Mouse (Mus musculus) kidney, postnatal 0 days (tissue): ENCODE measurements around the gene Glis2. TPM values are rescaled to one million over a fixed set of nuclear protein-coding genes. Genes with fewer than 3 reads are reported as not detected.

Experiments used
- ATAC-seq: fragments of 200-750 bp; cut with Nextera tagmentation; replicated peaks from 2 replicates; pipeline ENCODE4 v1.8.0; 2017; ENCODE audit warnings: low read depth, moderate number of reproducible peaks, moderate TSS enrichment, moderate library complexity; ENCODE audit not compliant: low FRiP score
- DNase-seq: peaks from one replicate; pipeline ENCODE4 v3.0.0-alpha.2; 2016; ENCODE audit warnings: low spot score
- H3K27ac ChIP-seq: fragments of 300-500 bp; sonication (generic); 2 replicates; pipeline ENCODE4 v1.5.1; 2014; ENCODE audit warnings: mild to moderate bottlenecking
- H3K27me3 ChIP-seq: fragments of 300-500 bp; sonication (generic); 2 replicates; pipeline ENCODE4 v1.6.1; 2014; ENCODE audit warnings: low read length, mixed read lengths; ENCODE audit not compliant: insufficient read depth
- H3K36me3 ChIP-seq: fragments of 300-500 bp; sonication (generic); 2 replicates; pipeline ENCODE4 v1.6.1; 2014; ENCODE audit warnings: low read length, mixed read lengths; ENCODE audit not compliant: insufficient read depth
- H3K4me1 ChIP-seq: fragments of 300-500 bp; sonication (generic); replicated peaks from 2 replicates; pipeline ENCODE4 v1.6.1; 2014; ENCODE audit warnings: antibody characterized with exemption, low read length, mixed read lengths; ENCODE audit not compliant: insufficient read depth
- H3K4me2 ChIP-seq: fragments of 300-500 bp; sonication (generic); 2 replicates; pipeline ENCODE4 v1.6.1; 2014; ENCODE audit warnings: mild to moderate bottlenecking, low read length, moderate library complexity, mixed read lengths
- H3K4me3 ChIP-seq: fragments of 300-500 bp; sonication (generic); replicated peaks from 2 replicates; pipeline ENCODE4 v1.5.1; 2014; ENCODE audit warnings: low read depth, low read length
- H3K9ac ChIP-seq: fragments of 300-500 bp; sonication (generic); 2 replicates; pipeline ENCODE4 v1.6.1; 2014; ENCODE audit warnings: low read depth, low read length
- H3K9me3 ChIP-seq: fragments of 300-500 bp; sonication (generic); replicated peaks from 2 replicates; pipeline ENCODE4 v1.6.1; 2016; ENCODE audit warnings: low read length, inconsistent platforms, mixed read lengths
- CTCF ChIP-seq: IDR thresholded peaks from 2 replicates; pipeline ENCODE4 v1.5.1; 2016; ENCODE audit warnings: antibody characterized with exemption, low read depth, mild to moderate bottlenecking, moderate library complexity
- WGBS: fragments of 180-500 bp; shearing (Covaris S2); extraction: QIAGEN DNeasy Blood & Tissue Kit; methylation state at CpG from one replicate; pipeline ENCODE4 v1.1.7; 2014; 5-methylcytosine and 5-hydroxymethylcytosine counted together
- polyA plus RNA-seq: library from polyadenylated mRNA; unstranded; fragments of >200 nt; fragmentation: Nextera tagmentation; extraction: Ambion mirVana; gene quantifications from 2 replicates; pipeline ENCODE4 v1.2.1, GENCODE M21; 2015

Gene Glis2
- polyA plus RNA-seq, 1 experiment from 2014 or later: 74.6 TPM

- ATAC-seq (no peak), DNase-seq (no peak)
- Histone ChIP-seq H3K9me3 (no peaks in the 10 kb centered on the region), H3K27me3 (no peaks in the 10 kb centered on the region), H3K4me1 (peaks cover 25% of the 10 kb centered on the region), H3K36me3 (no peaks in the 10 kb centered on the region), H3K4me3 (no peak overlapping the region), H3K9ac (no peak overlapping the region), H3K27ac (no peak overlapping the region), H3K4me2 (no peak overlapping the region)
- no peak for TF ChIP-seq CTCF
- 82% methylated on average over 3 of the region's 3 CpGs for WGBS
These were observed 44.4 kb downstream of the Glis2 start for GRCm38 (mm10) chr16:4638891-4639390.

- DNase-seq: peak; percentile 98
- peak within 1 kb of the TSS; percentile 88 for H3K27ac ChIP-seq
- H3K9ac ChIP-seq: peak within 1 kb of the TSS; percentile 75
- no peak for TF ChIP-seq CTCF
- no peaks in the 10 kb centered on the region for H3K27me3 ChIP-seq
- H3K36me3 ChIP-seq: no peaks in the 10 kb centered on the region
- ATAC-seq: peak; percentile 91
- under 1% methylated on average over 22 of the region's 22 CpGs for WGBS
- H3K4me2 ChIP-seq: peak within 1 kb of the TSS; percentile 72
- H3K4me3 ChIP-seq: peak within 1 kb of the TSS; percentile 68
- H3K9me3 ChIP-seq: no peaks in the 10 kb centered on the region
- peaks cover 34% of the 10 kb centered on the region for H3K4me1 ChIP-seq
These were observed 45.3 kb downstream of the Glis2 start, which contains the start of the genes Vasn and Dnaja3 for GRCm38 (mm10) chr16:4639831-4640237. TSS of gene Vasn (plus strand) at chr16:4639941. TSS of gene Dnaja3 (plus strand) at chr16:4639989.

GRCm38 (mm10) chr16:4640267-4641005 lies 45.9 kb downstream of the Glis2 start:
- H3K36me3 ChIP-seq: no peaks in the 10 kb centered on the region
- H3K4me3 ChIP-seq: peak overlapping the region; percentile 68
- peak overlapping the region; percentile 88 for H3K27ac ChIP-seq
- 4% methylated on average over 17 of the region's 17 CpGs for WGBS
- ATAC-seq: peak; percentile 50
- H3K27me3 ChIP-seq: no peaks in the 10 kb centered on the region
- no peak for TF ChIP-seq CTCF
- H3K4me2 ChIP-seq: peak overlapping the region; percentile 72
- no peaks in the 10 kb centered on the region for H3K9me3 ChIP-seq
- H3K9ac ChIP-seq: peak overlapping the region; percentile 75
- H3K4me1 ChIP-seq: peaks cover 35% of the 10 kb centered on the region
- DNase-seq: peak; percentile 81

- Histone ChIP-seq H3K4me3 (peak overlapping the region; percentile 68), H3K4me2 (peak overlapping the region; percentile 72), H3K9me3 (no peaks in the 10 kb centered on the region), H3K36me3 (0 out of 2 replicates have a peak, but pooled peaks cover 4% of the 10 kb centered on the region), H3K27ac (peak overlapping the region; percentile 88), H3K9ac (peak overlapping the region; percentile 75; the same call in 1 of the 2 replicates), H3K27me3 (no peaks in the 10 kb centered on the region), H3K4me1 (peaks cover 37% of the 10 kb centered on the region)
- TF ChIP-seq CTCF: no peak
- ATAC-seq (no peak), DNase-seq (no peak)
- WGBS: 38% methylated on average over 3 of the region's 3 CpGs
These were observed 46.8 kb downstream of the Glis2 start for GRCm38 (mm10) chr16:4641119-4641838.

GRCm38 (mm10) chr16:4642190-4642589 lies 47.7 kb downstream of the Glis2 start:
- Histone ChIP-seq H3K27ac (peak overlapping the region; percentile 88), H3K9ac (peak overlapping the region; percentile 1; the same call in 1 of the 2 replicates), H3K27me3 (no peaks in the 10 kb centered on the region), H3K4me2 (peak overlapping the region; percentile 72), H3K36me3 (0 out of 2 replicates have a peak, but pooled peaks cover 4% of the 10 kb centered on the region), H3K4me1 (peaks cover 46% of the 10 kb centered on the region), H3K4me3 (peak overlapping the region; percentile 68), H3K9me3 (no peaks in the 10 kb centered on the region)
- 15% methylated on average over 13 of the region's 13 CpGs for WGBS
- ATAC-seq (peak; percentile 75), DNase-seq (peak; percentile 97)
- TF ChIP-seq CTCF: peak; percentile 38; the same call in 1 of the 2 replicates

GRCm38 (mm10) chr16:4642937-4643336 lies 48.4 kb downstream of the Glis2 start:
- H3K4me2 ChIP-seq: peak overlapping the region; percentile 72
- peak overlapping the region; percentile 88 for H3K27ac ChIP-seq
- DNase-seq (no peak), ATAC-seq (no peak)
- no peaks in the 10 kb centered on the region for H3K27me3 ChIP-seq
- H3K9me3 ChIP-seq: no peaks in the 10 kb centered on the region
- WGBS: 73% methylated on average over 6 of the region's 6 CpGs
- peaks cover 4% of the 10 kb centered on the region; the same call in 1 of the 2 replicates for H3K36me3 ChIP-seq
- H3K4me1 ChIP-seq: peaks cover 53% of the 10 kb centered on the region
- no peak overlapping the region for H3K4me3 ChIP-seq
- peak overlapping the region; percentile 1; the same call in 1 of the 2 replicates for H3K9ac ChIP-seq
- TF ChIP-seq CTCF: no peak
